Mouse (Mus musculus) c-Kit-positive CD71-positive TER-119-positive erythroid progenitor cells, embryonic 14.5 days (primary cell): Measurements from ENCODE around the gene Tbx10.

Source experiments
- DNase-seq: peaks from one replicate; pipeline ENCODE4 v3.0.0-alpha.2; 2013; ENCODE audit warnings: low spot score

The Tbx10 gene

DNA sequence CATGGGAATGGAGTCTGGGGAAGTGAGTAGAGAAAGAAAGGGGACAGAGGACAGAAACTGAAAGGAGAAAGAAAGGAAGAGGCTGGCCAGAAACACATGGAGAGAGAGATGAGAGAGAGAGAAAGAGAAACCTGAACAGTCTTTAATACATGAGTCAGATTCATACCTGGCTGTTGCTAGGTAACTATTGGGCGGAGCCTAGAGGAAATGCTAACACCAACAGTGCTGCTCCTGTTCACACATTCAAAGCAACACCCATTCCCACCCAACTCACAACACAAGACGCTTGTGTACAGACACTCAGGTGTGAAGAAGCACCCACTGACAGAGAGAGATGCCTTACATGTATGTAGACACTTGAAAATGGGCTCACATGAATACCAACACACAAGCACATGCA is 16.7 kb upstream of the Tbx10 start:
- no peak for DNase-seq

DNA sequence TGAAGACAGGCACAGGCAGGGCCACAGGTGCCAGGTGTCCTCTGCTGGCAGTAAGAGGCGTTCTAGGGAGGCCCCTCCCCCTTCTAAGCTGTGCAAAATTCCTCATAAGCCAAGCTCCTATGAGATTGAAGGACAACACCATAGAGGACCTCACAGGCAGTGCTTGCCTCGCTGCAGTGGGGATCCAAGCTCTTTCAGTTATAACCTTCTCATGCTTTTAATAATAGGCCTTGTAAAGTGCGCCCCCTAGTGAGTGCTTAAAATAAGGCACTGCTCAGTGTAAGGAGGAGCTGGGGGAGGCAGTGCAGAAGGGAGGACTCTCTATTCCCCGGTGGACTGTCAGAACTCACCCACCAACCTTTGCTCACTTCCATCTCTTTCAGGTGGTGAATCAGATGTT is 12.2 kb upstream of the Tbx10 start:
- peak; percentile 81 for DNase-seq

DNA sequence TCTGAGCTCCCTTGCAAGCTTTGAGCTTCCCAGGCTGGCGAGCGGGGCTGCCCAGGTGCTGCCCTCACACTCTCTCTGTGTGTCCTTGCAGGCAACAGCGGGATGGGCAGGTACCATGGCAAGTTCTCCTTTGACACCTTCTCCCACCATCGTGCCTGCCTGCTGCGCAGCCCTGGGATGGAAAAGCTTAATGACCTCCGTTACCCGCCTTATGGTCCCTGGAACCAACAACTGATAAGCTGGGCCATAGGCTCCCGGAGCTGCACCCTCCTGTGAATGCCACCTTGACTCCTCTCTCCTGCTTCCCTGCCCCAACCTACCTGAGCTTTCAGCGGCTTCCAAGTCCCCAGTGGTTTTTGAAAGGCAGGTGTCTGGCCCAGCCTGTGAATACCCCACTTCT is 11.6 kb upstream of the Tbx10 start:
- DNase-seq: no peak

DNA sequence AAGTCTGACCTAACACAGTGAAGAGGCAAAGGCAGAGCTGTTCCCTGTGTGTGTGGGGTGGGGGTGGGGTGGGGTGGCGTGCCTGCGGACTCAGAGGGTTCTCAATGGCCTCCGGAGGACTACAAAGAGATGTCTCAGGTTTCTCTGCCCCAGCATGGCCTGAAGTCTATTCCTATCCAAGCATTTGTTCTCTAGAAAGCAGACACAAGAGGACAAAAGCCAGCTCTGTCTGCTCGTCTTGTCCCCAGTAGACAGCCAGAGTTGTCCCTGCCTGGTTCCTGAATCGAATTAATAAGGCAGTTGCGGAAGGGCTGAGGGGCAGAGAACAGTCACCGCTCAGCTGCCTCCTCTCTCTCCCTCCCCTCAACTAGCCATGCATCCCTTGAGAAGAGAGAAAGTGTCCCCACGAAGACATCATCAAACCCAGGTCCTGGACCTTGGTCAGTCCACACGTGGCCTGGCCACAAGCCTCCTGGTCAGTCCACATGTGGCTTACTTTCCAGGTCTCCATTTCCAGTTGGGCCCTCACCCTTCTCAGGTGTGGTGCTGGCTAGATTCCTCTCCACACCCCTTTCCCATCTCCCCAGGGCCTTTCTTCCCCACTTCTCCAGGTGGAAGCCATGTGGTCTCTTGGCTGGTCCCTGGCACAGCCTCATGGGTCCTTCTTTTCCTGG is 8.9 kb upstream of the Tbx10 start:
- no peak for DNase-seq

DNA sequence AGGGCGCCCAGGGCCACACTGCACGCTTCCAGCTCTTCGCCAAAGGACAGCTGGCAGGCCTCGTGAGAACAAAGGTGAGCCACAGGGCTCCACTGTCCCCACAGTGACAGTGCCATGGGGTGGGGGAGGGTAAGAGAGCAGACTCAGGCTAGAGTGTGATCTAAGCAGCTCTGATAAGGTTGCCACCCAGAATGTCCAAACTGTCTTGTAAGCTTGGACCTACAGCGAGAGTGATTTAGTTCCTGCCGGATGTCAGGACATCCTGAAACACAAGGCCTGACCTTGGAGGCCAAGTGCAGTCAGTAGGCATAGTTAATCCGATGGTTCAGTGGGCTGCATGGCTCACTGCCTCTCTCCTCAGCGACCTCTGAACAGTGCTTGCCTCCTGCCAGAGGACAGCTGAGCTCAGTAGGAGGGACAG is 7.3 kb upstream of the Tbx10 start:
- DNase-seq: no peak

DNA sequence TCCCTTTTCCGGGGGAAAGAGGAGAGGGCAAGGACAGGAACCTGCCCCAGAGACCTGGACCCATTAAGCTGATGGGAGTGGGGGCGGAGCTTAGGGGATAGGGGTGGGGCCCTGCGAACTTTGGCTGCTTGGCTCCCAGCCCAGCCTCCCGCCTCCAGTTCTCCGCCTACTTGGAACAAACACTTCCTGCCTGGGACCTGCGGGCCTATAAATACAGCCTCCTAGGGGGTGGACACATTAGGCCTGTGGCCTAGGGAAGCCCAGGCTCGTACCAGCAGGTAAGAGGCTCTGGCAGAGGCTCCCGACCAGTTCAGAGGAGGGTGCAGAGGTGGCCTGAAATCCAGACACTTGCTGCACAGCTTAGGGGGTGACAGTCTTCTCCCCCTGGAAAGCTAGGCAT is 6.2 kb upstream of the Tbx10 start, which contains the start of gene Acy3:
TSS of gene Acy3 (plus strand) at position 237 of the 400 bp plus-strand sequence.
- peak; percentile 24 for DNase-seq

DNA sequence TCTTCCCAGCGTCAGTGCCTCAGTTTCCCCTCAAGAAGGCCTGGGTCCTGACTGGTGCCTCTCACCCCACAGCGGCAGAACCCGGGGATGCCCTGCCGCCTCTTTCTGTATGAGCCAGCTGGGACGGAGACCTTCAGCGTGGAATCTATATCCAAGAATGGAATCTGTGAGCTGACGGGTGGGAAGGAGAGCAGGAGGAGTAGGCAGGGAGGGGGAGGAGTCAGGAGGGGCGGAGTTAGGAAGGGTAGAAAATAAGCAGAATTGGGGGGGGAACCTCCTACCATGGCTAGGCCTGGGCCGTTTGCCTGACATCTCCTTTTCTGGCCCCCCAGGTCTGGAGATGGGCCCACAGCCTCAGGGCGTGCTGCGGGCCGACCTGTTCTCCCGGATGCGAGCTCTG is 4.5 kb upstream of the Tbx10 start:
- DNase-seq: no peak

DNA sequence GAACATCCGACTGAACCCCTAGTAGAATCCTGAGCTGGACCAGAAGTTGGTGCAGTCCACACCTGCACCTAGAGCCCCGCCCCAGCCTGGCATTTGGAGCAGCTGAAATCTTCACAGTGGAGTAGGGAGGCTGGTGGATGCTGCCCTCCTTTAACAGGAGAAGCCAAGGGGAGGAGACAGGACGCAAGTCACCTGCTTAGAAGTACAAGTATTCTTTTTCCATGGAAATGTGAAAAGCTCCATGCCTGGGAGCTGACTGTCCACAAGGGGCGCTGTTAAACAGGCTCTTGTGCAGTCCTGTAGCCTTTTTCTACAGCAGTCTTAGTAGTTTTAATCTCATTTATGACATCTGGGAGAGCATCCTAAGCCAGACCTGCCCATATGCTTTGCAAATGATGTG is 3.8 kb upstream of the Tbx10 start:
- no peak for DNase-seq

DNA sequence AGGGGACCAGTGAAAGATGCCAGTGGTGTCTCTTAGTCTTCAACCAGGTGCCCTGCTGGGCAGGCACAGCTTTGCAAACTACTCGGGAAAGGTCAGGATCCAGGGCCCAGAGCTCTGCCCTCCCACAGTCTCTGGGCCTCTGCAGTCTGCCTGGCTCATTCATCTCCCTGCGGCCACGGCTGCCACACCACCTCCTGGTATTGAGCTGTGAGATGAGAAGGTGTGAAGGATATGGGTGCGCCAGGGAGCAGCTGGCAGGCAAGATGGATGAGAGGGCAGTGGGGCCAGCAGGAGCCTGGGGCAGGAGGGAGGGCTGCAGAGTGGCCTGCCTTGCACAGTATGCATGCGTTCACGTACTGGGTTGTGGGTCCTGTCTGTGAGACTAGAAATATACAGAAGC is 1.7 kb upstream of the Tbx10 start:
- DNase-seq: no peak

DNA sequence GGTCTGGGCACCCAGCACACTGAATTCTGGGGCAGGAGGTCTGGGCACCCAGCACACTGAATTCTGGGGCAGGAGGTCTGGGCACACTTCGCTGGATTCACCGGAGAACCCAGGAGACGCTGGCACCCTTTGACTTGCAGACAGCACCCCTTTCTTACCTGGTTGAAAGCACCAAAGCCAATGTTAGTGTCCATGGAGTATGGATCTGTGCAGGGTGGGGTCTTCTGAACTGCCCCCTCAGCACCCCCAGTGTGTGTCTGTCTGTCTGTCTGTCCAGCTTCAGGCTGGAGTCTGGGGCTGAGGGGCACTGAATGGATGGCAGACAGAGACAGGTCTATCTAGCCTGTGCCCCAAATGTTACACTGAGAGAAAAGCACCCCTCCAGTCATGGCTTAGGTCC is 990 bp upstream of the Tbx10 start:
- DNase-seq: no peak

DNA sequence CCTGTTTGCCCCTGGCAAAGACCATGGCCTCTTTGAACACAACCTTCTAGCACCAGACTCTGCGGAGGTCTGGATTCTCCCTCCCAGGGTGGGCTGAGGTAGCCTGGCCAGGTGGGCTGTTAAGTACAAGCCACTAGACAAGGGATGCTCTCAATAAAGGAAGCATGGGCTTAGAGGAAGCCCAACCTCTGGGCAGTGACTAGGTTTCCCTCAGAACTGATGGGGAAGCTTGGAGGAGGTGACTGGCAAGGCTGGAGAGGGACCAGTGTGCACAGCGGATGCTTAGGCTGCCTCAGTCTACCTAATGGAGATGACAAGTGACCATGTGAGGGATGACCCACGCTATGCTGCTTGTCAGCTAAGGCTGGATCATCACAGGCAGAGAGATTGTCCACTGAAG is 586 bp upstream of the Tbx10 start:
- no peak for DNase-seq

DNA sequence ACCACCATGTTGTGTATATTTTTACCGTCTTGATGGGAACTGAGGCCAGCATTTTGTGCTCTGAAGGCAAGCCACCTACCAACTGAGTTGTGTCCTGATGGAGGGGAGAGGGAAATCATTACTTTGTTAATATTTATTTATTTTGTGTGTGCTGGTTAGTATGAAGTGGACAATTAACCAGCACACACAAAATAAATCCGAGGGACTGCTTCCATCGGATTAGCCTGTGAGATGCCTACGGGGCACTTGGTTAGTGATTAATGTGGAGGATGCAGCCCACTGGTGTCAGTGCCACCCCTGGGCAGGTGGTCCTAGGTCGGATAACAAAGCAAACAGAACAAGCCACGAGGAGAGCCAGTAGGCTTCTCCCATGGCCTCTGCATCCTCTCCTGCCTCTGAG is 2.4 kb downstream of the Tbx10 start:
- no peak for DNase-seq

DNA sequence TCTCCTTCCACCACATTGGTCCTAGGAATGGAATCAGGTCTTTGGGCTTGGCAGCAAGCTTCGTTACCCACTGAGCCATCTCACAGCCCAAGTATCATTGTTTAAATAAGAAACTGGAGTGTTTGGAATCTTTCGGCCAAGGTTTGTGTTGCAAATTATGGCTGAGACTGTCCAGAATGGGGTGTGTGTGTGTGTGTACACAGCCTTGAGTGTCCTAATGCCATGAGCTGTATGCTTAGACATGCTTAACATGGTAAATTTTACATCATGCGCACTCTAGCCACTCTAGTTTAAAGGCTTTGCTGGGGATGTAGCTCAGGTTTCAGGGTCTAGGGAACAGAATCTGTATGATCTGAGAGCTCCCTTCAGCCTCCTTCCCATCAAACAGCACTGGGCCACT is 3.0 kb downstream of the Tbx10 start:
- DNase-seq: no peak

DNA sequence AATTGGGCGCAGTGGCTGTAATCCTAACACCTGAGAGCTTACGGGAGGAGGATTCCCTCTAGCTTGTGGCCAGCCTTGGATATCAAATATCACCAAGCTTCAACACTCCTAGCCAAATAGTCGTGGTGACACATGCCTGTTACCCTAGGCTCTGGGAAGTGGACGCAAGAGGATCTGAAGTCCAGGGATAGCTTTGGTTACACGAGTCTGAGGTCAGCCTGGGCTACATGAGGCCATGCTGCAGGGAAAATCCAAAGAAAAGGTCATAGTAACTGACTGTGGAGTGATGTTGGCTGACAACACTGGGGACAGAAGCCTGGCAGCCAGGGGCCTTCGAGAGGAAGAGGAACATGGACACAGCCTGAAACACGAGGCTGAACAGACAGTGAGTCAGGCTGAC is 3.6 kb downstream of the Tbx10 start:
- no peak for DNase-seq

DNA sequence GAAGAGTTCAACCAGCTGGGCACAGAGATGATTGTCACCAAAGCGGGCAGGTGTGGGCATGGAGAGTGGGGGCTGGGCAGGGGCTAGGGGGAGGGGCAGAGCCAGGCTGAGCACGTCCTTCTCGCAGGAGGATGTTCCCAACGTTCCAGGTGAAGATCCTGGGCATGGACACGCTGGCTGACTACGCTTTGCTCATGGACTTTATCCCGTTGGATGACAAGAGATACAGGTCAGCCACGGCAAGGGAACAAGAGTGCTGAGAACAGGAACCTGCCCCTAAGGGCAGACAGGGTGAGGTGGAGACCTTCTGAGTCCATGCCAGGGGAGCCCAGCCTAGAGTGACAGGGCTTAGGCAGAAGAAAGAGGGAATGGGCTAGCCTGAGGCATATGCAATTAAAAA is 4.2 kb downstream of the Tbx10 start:
- DNase-seq: no peak

DNA sequence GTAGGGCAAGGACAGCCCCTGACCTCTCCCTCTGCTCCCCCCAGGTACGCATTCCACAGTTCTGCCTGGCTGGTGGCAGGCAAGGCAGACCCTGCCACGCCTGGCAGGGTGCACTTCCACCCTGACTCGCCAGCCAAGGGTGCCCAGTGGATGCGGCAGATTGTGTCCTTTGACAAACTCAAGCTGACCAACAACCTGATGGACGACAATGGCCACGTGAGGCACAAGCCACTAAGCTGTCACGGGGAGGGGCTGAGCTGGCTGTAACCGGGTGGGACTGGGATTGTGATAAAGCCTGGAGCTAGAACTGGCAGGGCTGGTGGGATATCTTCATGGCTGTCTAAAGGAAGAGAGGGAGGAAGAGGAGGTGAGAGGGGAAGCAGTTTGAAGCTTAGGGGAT is 4.7 kb downstream of the Tbx10 start:
- no peak for DNase-seq

DNA sequence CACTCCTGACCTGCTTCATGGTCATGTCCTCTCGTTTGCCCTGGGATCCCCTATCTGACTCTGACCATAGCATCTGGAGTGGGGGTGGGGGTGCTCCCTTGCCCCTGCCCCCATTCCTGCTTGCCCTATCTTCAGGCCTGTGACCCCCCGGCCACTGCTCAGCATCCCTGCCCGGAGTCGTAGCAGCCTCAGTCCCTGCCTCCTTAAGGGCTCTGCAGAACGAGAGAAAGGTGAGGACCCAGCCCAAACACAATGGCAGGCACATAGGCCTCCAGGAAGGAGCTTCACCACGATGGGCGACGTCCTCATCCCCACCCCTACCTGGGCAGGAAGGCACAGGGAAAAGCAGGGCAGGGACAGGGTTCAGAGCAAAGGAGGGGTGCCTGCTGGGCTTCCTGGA is 5.8 kb downstream of the Tbx10 start:
- no peak for DNase-seq

DNA sequence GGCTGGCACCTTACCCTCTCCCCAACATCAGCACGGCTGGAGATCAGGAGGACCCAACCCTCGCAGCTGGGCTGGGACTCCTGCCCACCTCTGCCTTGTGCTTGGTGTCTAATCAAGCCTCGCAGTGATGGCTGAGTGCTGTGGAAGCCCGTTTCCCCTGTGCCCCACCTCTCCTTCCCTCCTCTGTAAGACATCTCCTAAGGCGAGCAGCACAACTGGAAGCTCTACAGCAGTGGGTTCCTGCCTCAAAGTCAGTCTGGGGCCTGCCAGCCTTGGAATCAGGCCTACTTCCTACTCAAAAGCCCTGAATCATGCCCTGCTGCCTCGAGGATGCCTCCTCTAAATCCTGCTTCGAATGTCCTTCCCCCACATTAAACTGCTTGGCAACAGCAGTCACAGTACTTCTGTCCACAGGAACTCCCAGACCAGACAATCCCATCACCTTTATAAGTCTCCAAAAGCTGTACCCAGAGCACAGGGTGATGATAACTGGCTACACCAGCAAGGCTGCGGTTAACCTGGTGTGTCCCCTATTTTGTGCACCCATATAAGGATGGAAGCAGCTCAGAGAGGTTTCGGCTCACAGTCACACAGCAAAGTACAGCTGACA is 6.7 kb downstream of the Tbx10 start:
- no peak for DNase-seq

DNA sequence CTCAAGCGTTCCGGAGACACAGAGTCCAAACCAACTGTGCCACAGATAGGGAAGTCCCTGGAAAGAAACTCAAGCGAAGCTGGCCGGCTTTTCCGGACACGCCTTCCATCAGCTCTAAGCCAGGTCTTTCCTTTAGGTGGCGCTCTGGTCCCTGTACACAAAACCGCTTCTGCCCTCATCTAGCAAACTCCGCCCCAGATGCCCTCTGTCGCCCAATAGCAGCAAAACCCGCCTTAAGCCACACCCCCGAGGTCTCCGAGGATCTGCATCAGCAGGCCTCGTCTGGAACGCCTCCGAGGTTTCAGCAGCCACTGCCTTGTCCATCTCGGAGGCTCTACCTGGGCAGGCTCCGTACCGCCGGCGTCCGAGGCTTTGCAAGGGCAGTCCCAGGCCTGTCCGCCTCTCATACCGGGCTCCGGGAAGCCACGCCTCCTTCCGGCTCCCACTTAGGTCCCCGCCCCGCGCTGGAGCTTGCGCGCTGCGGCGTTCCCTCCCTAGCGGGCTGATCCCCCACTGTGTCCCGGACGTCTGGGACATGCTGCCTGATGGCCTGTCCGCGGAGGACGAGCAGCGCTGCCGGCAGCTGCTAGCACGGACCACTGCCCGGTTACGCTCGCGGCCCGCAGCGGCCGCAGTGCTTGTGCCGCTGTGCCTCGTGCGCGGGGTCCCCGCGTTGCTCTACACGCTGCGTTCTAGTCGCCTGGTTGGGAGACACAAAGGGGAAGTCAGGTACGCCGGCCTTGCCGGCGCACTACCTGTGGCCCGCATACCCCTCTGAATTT is 7.8 kb downstream of the Tbx10 start, which contains the start of the genes Nudt8 and Gm49405:
TSS of gene Nudt8 (plus strand) at position 462 of the 782 bp plus-strand sequence.
TSS of gene Gm49405 (plus strand) at position 508 of the 782 bp plus-strand sequence.
- DNase-seq: peak; percentile 98

DNA sequence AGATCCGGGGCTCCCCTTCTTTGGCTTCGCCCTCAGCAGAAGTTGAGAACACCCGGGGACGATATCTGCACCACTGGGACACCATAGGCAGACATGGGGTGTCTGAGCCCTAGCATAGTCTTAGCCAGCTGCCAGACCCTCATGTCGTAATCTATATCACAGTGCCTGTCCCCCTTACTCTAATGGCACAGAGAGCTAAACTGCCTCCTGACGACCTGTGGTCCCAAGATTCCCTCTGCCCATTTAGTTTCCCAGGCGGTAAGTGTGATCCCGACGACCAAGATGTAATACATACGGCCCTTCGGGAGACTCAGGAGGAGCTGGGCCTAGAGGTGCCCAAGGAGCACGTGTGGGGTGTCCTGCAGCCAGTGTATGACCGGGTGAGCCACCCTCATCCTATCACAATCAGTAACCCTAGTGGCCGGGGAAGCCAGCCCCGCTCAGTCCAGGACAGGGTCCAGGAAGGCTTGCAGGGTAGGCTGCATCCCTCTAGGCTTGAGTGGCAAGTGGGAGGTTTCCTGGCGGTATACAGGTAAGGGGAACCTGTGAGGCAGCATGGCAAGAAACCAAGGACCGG is 8.5 kb downstream of the Tbx10 start:
- no peak for DNase-seq

DNA sequence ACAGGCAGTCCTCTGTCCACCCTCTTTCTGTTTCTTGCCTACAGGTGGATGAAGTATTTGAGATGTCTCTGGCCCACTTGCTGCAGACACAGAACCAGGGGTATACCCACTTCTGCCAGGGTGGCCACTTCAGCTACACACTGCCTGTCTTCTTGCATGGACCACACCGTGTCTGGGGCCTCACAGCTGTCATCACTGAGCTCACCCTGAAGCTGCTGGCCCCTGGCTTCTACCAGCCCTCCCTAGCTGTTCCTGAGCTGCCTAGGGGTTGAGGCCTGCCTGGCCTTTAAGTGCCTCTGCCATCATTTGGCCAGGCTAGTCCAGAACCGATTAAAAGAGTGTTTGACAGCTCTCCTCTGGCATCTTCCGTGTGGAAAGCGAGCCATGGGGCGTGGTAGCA is 9.2 kb downstream of the Tbx10 start:
- no peak for DNase-seq

DNA sequence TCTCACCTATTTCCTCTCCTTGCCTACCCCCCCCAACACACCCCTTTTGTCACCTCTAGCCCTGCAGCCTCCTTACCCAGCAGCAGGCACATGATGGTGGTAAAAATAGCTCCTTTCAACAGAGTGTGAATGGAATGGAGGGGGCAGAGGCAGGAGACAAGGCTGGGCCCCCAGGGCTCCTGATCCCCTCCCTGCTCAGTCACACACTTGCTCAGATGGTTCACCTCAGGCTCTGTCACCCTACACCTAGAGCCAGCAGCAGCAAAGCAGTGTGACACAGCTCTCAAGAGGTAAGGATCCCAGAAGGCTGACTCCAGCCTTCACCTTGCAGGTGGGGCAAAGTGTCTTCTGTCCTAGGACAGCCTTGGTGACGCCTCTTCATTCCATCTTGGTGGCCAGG is 10.6 kb downstream of the Tbx10 start, which contains the start of gene Doc2g:
TSS of gene Doc2g (plus strand) at position 202 of the 400 bp plus-strand sequence.
- no peak for DNase-seq

DNA sequence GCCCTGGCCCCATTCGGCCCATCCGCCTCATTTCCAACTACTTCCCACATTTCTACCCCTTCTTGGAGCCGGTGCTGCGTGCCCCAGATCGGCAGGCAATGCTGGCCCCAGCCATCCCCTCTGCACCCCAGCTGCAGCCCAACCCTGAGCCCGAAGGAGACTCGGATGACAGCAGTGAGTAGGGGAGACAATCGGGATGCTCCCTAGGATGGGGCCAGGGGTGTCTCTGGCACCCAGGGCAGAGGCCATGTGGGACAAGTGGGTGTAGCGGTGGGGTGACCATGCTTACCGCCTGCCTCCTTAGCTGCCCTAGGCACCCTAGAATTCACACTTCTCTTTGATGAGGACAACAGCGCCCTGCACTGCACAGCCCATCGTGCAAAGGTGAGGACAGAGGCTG is 11.1 kb downstream of the Tbx10 start:
- no peak for DNase-seq
